Mouse (Mus musculus) telencephalon, adult 2 months (tissue): Measurements from ENCODE around the gene Ptprg.
"Not testable (repeated sequence)": the region's sequence is repeated elsewhere in the genome, so short reads cannot be mapped to it uniquely, and the experiment has no call there.

ENCODE experiments used
- DNase-seq: peaks from one replicate; pipeline ENCODE4 v3.0.0-alpha.2; 2011; ENCODE audit warnings: low read depth, low spot score

Gene Ptprg

DNA sequence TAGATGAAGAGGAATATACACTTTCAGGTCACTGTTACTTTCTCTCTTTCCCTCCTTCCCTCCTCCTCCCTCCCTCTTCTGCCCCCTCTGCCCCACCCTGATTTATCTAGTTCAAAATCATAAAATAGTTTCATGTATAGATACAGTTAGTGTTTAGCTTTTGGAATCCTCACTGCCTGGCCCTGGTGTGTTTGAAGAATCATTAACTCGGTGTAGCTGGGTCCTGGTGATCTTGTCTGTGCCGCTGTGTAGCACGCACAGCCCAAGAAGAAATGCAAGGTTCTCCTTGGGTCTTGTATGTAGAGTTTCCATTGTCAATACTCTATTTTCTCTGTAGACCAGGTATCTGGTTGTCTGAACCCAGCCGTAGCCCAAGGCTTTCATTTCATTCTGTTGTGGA, 494.3 kb downstream of the Ptprg start:
- no peak for DNase-seq

DNA sequence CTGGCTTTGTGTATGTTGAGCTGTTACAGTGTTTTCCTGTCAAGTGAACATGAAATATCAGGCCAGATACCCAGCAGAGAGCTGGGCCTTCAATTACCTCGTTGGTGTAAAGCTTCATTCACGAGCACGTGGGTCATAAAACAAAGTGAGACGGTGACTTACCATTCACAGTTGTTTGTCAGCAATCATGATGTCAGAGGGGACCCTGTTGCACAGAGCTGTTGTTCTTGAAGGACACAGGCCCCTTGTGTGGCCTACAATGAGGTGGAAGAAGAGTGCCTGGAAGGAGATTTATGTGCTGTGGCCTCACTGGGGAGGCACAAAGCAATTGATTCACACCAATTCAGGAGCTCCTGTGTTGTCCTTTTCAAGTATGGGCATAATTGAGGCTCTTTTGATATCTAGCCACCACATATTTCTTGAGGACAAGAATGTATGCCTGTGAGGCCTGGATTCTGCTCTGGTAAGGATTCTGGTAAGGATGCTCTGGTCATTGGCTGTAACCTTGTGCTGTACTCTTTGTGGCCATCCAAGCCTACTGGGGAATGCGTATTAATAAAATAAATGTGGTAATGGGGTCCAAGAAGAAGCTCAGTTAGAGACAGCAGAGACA, 503.7 kb downstream of the Ptprg start:
- no peak for DNase-seq

DNA sequence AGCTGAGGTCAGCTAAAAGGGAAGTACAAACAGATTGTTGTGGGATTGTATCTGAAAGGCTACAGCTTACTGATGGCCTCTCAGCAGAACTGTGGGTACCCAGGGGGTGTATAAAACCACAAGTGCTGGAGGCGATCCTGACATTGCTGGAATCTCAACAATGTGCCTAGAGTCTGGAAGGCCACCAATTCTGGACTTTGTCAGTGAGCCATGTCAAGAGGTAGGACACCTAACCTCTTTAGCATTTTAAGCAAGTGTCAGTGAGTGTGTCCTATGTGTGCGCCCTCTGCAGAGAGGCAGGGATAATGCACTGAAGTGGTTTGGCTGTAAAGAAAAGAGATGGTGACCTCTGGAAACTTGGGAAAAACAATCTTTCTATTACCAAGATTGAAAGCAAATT, 504.5 kb downstream of the Ptprg start:
- DNase-seq = no peak

DNA sequence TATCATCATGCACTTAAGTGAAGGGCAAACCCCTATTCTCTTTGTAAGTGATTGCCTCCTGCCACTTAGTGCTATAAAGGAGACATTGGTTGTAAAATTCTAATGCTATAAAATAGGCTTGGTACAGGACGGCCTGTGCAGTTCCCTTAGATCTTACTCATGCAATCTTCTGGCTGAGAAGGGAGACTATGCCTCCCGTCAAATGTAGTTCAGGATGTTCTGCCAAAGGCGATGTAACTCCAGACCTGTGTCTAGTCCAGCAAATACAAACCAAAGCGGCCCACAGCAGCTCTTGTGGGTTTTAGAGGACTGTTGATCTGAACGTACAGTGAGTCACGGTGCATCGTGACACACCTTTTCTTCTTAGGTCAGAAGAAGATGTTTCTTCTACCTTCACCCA, 505.8 kb downstream of the Ptprg start:
- DNase-seq = no peak

DNA sequence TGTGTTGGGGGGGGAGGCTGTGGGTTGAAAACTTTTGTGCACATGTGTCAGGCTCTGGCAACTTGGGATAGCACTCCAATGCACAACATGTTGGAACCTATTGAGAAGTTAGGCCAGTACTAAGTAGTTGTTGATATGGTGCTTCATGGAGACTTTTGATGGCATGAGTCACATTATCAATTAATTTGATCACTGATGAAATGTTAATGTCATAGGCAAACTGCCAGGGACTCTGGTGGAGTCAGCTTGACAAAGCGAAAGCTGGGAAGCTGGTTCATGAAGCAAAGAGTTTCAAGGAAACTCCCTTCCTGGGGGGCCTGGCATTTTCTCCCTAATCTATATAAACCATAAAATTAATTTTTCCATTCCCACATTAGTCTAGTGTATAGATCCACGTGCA, 508.0 kb downstream of the Ptprg start:
- not testable (repeated sequence) for DNase-seq

DNA sequence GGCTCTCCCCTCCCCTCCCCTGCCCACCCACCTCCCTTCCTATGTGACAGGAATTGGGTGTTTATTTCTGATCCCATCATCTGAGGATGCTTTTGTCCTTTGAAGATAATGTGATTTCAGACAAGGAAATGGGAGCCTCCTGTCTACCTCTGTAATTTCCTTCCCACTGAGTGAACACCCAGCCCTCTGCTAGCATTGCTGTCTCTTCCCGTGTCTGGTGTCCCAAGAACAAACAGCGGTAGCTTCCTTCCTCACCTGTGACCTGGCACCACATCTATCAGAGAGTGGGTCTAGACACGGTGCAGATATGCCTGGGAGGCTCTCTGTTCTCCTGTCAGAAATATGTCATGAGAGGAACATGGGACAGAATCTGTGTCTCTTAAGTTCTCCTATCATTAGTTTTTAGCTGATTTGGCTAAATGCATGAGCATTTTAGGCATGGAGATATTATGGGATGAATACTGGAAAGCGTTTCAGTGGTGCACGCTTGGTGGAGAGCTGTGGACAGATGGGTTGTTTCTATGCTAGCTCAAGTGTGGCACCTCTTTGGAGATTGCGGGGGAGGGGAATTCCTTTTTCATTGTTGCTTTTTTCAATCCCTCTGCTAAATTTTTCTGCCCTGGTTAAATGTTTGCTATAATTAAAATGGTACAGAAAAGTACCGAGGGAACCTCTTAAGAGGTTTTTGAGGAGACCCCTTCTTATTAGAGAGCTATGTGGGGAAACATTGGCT, 509.5 kb downstream of the Ptprg start:
- peak; percentile 63 for DNase-seq

DNA sequence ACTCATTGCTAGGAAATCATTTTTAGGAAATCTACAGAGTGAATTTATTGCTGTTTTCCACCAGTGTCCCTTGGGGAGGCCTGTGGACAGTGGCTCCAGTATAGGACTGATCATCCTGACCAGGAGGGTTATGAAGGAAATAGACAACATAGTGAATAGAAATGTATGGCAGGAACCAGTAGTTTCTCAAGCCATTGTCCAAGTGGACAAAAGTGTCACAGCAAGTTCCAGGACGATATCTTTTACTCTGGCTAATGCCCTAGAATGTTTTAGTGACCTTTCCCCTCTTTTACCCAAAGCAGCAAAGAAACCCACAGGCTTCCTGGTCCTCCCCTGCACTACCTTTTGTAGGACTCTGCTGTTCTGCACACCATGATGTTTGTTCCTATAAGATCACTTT, 511.7 kb downstream of the Ptprg start:
- no peak for DNase-seq

DNA sequence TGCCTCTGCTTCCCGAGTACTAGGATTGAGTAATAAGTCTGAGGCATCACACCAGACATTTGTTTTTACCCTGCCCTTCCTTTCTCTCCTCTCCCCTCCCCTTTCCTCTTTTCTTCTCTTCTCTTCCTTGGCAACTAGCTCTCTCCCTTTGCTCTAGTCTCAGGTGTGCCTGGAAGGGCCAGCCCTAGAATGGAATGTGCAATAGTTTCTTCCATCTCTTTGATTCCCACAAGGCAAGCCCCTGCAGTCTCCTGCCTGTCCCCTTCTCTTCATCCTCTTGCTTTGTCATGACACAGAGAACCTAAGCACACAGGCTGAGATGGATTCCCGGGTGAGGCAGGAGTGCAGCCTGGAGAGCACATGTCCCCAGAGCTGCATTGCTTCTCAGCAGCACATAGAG, 512.4 kb downstream of the Ptprg start:
- no peak for DNase-seq

DNA sequence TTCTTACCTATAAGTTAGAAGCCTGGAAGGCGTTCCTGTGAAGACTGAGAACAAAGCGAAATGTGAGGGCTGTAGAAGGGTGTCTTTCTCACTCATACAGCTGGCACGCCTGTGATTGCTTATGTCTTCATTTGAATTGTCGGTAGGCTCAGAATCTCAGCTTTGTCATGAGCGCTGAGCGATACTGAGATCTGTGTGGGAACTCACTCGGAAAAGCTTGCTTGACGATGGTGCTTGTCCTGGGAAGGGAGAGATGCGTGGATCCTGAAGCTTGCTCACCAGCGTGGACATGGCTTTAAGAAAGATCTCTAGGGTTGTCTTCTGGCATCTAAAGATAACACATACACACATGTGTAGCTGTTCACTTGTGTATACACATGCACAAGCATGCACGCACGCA, 516.4 kb downstream of the Ptprg start:
- no peak for DNase-seq

DNA sequence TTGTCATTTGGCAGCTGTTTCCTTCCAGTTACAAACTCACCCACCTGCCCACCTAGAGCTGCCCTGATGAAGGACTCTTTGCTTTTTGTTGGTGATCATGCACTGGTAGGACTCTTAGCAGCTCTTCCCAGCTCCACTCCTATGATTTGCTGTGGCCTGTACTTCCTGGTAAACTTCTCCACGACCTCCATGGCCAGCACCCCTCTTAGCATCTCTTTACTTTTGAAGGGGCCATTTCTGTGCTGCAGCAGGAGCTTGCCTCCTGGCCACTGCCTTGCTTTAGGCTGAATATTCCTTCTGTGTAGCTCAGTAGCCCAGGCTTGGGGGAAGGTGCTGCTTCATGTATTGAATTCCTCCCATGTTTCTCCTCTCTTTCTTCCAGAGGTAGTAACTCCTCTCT, 517.0 kb downstream of the Ptprg start:
- no peak for DNase-seq

DNA sequence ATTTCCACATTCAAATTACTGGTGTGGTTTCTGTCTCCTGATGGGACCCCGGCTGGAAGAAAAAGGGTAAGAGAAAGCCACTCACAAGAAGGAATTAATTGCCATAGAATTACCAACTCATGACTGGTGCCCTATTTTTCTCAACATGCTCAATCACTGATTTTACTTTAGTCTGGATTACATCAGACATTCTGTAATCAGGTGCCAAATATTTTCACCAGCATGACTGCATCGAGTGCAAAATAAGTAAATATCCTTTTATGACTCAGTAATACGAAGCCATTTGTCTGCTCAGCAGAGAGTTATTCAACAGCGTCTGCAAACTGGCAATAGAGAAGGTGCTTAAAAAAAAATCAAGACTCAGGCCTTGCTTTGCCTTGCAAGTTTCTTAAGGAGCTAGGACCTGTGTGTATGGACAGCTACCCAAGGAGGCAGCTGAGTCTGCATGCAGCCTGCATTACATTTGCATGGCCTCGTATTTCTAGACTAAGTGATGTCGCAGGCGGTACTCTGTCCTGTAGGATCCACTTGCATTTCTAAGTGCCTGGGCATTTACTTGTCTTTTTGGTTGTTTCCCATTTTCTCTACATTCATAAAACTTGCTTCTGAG, 517.6 kb downstream of the Ptprg start:
- DNase-seq = no peak

DNA sequence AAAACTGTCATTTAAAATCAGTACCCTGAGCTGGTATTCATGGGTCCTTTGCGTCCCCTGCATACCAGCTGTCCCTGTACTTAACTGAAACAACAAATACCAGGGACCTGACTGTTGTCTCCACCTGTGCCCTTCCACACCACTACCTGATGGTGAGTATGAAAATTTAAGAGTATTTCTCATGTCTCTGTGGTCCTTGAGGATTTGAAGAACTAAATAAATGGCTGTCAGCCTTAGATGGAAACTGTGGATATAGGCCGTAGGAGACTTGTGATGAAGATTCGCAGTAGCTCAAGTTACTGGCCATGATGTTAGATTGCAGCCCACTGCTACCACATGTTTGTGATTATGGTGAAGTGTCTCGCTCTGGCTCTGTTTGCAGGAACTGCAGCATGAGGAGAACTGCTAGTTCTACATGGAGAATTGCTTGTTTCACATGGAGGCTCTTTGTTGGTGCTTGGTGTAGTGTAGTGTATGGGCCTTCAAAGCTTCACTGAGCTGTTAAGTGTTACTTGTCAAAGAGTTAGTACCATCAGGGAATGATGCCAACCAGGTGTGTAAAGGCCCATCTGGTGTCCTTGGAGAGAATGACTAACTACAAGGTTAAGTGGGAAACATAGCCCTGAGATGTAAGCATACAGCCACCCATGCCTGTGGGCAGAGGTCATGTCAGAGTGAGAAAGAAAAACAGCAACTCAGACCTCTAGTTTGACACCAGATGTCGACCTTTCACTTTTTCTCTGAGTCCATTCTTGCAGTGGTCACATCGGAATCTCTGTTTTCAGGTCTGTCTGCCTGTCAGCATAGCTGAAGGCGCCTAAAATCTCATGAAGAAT, 518.9 kb downstream of the Ptprg start:
- DNase-seq = no peak

DNA sequence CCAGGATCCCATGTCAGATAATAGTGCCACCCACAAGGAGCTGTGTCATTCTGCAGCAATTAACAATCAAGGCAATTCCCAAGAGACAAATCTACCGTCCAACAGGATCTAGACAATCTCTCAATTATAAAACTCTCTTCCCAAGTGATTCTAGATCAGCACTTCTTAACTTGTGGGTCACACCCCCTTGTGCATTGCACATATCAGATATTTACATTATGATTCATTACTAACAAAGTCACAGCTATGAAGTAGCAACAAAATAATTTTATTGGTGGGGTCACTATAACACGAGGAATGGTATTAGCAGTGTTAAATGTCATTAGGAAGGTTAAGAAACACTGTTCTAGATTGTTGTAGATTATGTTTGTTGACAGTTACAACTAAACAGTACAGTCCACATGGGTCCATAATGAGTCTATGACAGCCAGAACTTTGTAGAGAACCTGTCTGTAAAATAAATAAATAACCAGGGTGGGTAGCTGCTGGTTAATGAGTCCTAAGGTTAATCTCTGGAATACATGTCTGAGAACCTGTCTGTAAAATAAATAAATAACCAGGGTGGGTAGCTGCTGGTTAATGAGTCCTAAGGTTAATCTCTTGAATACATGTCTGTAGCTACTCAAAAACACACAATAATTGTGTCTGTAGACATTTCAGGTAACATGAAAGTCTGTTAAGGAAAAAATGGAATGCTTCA, 520.2 kb downstream of the Ptprg start:
- no peak for DNase-seq

DNA sequence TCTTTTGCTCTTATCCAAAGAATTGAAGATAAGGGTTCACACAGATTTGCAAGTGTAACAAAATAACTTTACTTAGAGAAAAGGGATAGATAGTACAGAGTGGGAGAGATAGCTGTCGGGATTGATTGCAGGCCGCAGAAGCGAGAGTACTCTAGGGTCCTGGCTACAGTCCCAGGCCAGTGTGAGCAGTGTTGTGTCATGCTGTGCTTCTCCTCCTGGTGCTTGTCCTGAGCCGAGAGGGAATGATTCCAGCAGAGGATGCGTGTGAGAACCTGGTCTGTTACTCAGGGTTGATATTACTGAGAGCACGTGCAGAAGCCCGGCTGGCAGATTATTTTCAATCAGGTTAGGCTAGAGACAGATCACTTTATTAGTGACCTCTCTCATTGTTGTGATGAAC, 523.9 kb downstream of the Ptprg start:
- no peak for DNase-seq

DNA sequence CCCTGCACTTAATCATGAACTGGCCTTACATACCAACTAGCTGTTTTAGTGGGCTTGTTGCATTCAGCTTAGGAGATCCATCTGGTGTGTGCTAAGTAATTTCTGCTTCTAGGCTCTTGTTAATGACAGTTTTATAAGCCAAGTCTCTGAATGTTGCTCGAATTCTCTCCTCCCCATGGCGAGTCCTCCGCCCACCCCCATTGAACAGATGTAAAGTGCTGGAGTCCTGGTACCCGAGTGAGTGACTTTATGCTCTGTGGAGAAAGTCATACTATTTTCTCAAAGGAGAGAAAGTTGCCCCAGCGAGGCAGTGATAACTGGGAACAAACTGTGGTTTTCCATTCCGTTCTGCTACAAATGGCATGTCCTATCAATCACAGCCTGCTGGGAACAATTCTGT, 525.9 kb downstream of the Ptprg start:
- DNase-seq = peak; percentile 38

DNA sequence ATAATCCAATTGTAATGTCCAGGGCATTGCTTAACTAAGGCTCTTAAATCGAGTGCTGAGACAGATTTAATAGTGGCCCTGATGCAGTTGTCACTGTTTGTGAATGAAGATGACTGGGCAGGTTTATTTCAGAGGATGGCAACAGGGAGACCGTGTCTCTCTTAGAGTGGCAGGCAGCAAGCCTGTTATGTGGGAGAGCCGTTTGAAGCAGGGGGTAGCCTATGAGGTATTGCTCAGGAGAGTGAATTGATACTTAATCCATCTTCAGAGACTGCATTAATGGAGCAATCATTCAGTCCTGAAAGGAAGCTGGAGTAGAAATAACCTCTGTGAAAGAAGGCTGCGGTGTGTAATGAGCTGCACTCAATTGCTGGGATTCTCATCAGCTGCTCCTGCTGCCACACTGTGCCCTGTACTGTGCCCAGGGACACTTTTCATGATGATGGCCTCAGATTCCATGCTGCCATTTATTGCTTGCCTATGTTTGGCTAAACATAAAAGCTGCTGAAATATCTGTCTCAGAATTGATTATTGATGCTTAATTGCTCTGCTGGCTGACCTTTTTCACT, 526.6 kb downstream of the Ptprg start:
- DNase-seq = no peak

DNA sequence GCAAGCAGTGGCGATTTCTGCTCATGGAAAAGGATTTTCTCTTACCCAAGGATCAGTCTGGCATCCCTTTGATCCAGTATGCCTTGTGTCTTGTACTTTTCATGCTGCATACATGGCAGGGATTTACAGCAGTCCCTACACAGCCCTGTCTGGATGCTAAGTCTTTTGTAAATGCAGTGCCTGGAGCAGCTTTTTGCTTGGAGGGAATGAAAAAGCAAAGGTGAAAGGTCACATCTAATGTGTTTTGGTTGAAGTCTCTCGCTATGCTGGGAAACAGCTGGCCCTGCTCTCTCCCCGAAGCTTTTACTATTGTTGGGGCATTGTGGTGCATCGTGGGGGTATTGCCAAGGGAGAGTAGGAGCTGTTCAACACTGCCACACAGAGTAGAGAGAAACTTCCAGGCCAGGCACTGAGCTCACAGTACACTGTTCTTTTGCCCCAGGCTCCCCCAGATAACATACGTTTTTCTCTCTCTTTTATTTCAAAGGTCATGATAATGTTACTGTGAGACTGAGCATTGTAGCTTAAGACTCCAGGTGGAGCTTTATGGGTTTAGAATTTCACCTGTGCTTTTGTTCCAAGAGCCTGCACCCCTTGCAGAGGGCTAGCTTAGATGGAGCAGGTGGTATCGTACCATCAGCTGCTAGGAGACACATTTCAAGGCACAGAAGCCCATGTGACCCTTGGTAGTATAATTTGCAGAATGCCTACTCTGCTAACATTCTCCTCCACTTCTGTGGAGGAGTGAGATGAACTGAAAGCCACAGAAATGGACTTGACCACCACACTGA, 529.0 kb downstream of the Ptprg start:
- DNase-seq = no peak

DNA sequence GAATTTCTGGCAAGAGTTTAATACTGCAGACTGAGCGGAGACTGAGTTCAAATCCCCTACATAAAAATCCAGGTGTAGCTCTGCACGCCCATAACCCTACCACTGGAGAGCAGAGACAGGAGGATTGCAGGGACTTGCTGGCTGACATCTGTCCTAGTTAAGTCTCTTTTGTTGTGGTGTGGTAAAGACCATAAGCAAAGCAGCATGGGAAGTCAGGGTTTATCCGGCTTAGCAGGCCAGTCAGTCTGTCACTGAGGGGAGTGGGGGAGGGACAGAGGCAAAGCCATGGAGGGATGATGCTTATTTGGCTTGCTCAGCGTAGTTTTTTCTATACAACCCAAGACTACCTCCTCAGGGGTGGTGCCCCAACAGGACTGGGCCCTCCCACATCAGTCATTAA, 530.7 kb downstream of the Ptprg start:
- no peak for DNase-seq

DNA sequence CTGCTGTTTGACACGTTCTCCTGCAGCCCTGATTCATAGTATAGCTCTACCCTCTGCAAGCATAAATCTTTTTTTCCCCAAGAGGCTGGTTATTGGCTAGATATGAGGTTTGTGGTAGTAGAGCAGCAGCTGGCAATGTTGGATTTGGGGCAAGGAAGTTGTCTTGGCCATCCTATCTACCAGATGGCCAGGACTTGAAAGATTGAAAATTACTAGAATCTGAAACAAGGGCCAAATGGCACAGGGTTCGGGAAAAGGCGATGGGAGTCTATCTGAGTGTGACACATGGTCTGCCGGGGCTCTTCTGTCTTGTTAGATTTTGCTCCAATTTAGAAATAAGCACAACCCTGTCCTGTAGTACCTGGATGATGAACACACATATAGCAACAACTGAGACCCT, 531.7 kb downstream of the Ptprg start:
- DNase-seq = no peak

DNA sequence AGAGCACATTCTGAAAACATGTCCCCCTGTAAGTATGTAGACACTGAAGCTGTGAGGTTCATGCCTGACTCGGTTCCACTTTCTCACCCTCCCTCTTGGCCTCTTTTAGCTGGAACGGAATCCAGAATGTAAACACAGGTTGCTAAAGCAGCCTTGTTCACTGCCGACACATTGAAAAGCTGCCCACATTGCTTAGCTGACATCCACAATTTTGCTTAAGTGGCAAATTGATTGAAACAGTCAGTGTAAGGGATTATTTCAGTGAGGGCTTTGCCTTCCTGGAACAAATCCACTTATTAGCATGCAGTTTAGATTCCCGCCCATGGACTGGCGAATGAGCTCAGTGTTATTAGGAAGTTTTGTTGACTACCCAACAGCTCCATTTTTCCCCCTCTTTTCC, 532.8 kb downstream of the Ptprg start:
- DNase-seq = no peak

DNA sequence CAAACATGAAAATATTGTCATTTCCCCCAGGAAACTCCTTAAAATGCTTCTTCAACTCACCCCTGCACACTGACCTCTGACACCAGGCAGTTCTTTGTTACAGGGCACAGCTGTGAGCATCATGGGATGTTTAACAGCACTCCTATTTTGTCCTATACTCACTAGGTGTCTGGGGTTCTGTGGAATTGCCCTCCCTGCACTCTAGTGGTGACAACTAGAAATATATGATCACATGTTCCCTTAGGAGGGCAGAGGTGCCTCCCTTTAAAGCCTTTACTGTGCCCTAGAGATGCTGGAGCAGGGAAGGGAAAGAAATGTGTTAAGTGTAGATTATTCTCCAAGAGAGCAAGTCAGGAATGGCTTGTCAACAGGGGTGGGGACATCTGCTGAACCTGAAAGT, 536.6 kb downstream of the Ptprg start:
- no peak for DNase-seq
